Mouse (Mus musculus): ENCODE data around the gene Cdc42bpb. TPM values are rescaled to one million over a fixed set of nuclear protein-coding genes. Genes with fewer than 3 reads are reported as not detected.

Cdc42bpb gene
- polyA plus RNA-seq, 1 experiment from 2014 or later: 35.3 TPM

DNA sequence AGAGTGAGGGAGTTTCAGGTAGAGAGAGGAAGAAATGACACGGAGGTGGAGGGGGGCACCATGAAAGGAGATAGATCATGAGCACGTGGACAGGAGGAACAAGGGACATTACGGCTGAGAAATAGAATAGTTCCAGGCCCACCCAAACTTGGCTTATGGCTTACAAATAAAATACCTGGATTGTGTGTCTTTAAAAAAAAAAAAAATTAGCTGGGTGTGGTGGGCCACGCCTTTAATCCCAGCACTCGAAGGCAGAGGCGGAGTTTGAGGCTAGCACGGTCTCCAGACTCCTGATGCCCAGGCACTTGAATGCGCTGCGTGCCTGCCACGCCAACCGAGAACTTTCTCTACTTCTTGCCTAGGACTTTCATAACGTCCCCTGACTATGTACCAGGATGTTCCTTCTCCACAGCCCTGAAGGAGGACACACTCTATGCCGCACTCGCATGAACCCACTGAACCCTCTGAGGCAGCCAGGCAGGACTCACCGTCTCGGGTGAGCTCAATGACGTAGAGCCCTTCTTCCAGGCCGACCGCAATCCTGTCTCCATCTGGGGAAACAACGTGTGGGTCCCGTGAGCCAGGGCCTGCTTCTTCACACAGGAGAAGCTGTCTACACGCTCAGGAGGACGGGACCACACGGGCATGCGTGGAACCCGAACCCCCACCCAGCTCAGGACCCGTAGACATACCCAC lies 76.0 kb downstream of the Cdc42bpb start:
- Histone ChIP-seq H3K36me3 (ENCODE audit: control insufficient read depth, insufficient read depth, low read length) (peaks cover 63% of the 10 kb centered on the region), H3K27ac (ENCODE audit: low read depth, low read length) (no peak overlapping the region), H3K9ac (ENCODE audit: low read depth, low read length) (no peak overlapping the region), H3K4me2 (ENCODE audit: low read length) (no peak overlapping the region), H3K4me1 (ENCODE audit: control insufficient read depth, insufficient read depth, low read depth, low read length) (no peaks in the 10 kb centered on the region), H3K9me3 (ENCODE audit: control insufficient read depth, low read length) (no peaks in the 10 kb centered on the region), H3K27me3 (replicated peaks; ENCODE audit: control insufficient read depth, insufficient read depth, low read length) (no peaks in the 10 kb centered on the region), H3K4me3 (ENCODE audit: low read length) (no peak overlapping the region)
- WGBS: 94% methylated on average over 27 of the region's 27 CpGs
- no peak for ATAC-seq

DNA sequence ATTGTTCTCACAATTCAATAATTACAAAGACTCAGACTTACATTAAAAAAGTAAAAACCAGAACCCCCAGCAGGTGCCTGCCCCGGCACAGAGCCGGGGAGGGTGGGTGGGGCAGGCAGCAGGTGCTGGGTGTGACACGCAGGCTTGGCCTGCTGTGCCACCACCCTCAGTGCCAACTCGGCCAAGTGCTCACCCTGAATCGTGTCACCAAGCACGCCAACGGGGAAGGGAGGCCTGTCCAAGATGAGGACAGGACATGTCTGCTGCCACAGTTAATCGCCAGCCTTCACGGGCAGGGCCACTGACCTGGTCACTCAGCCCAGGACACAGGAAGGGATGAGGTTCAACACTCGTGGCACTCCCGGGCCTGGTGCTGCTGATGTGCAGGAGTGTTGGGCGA lies 84.5 kb downstream of the Cdc42bpb start:
- ATAC-seq: no peak

GRCm38 (mm10) chr12:111284532-111284931 lies 93.0 kb downstream of the Cdc42bpb start:
- 33% methylated on average over 10 of the region's 10 CpGs for WGBS
- Histone ChIP-seq H3K9me3 (ENCODE audit: control insufficient read depth, low read length) (no peaks in the 10 kb centered on the region), H3K4me1 (ENCODE audit: control insufficient read depth, insufficient read depth, low read depth, low read length) (no peaks in the 10 kb centered on the region; the same call in 1 of the 2 replicates), H3K4me2 (ENCODE audit: low read length) (peak overlapping the region; percentile 39), H3K27ac (ENCODE audit: low read depth, low read length) (no peak overlapping the region), H3K27me3 (replicated peaks; ENCODE audit: control insufficient read depth, insufficient read depth, low read length) (no peaks in the 10 kb centered on the region), H3K4me3 (ENCODE audit: low read length) (0 out of 2 replicates have a peak overlapping the region, but pooled peaks have one; percentile 3), H3K9ac (ENCODE audit: low read depth, low read length) (no peak overlapping the region), H3K36me3 (ENCODE audit: control insufficient read depth, insufficient read depth, low read length) (no peaks in the 10 kb centered on the region)
- ATAC-seq: no peak

More for the DNA sequence above, 84.5 kb downstream of the Cdc42bpb start:
- Histone ChIP-seq H3K4me3 (ENCODE audit: low read length) (no peak overlapping the region), H3K27ac (ENCODE audit: low read depth, low read length) (no peak overlapping the region), H3K36me3 (ENCODE audit: control insufficient read depth, insufficient read depth, low read length) (peaks cover 36% of the 10 kb centered on the region), H3K4me1 (ENCODE audit: control insufficient read depth, insufficient read depth, low read depth, low read length) (no peaks in the 10 kb centered on the region), H3K9me3 (ENCODE audit: control insufficient read depth, low read length) (no peaks in the 10 kb centered on the region), H3K9ac (ENCODE audit: low read depth, low read length) (no peak overlapping the region), H3K27me3 (replicated peaks; ENCODE audit: control insufficient read depth, insufficient read depth, low read length) (no peaks in the 10 kb centered on the region), H3K4me2 (ENCODE audit: low read length) (no peak overlapping the region)
- 95% methylated on average over 12 of the region's 12 CpGs for WGBS

GRCm38 (mm10) chr12:111283573-111283972 lies 93.9 kb downstream of the Cdc42bpb start:
- no peak overlapping the region for H3K9ac ChIP-seq (ENCODE audit: low read depth, low read length)
- H3K4me2 ChIP-seq (ENCODE audit: low read length): no peak overlapping the region
- H3K4me1 ChIP-seq (ENCODE audit: control insufficient read depth, insufficient read depth, low read depth, low read length): no peaks in the 10 kb centered on the region; the same call in 1 of the 2 replicates
- no peak overlapping the region for H3K4me3 ChIP-seq (ENCODE audit: low read length)
- 76% methylated on average over 4 of the region's 4 CpGs for WGBS
- H3K27ac ChIP-seq (ENCODE audit: low read depth, low read length): no peak overlapping the region
- H3K9me3 ChIP-seq (ENCODE audit: control insufficient read depth, low read length): no peaks in the 10 kb centered on the region
- H3K27me3 ChIP-seq (replicated peaks; ENCODE audit: control insufficient read depth, insufficient read depth, low read length): no peaks in the 10 kb centered on the region
- H3K36me3 ChIP-seq (ENCODE audit: control insufficient read depth, insufficient read depth, low read length): no peaks in the 10 kb centered on the region
- ATAC-seq: no peak

DNA sequence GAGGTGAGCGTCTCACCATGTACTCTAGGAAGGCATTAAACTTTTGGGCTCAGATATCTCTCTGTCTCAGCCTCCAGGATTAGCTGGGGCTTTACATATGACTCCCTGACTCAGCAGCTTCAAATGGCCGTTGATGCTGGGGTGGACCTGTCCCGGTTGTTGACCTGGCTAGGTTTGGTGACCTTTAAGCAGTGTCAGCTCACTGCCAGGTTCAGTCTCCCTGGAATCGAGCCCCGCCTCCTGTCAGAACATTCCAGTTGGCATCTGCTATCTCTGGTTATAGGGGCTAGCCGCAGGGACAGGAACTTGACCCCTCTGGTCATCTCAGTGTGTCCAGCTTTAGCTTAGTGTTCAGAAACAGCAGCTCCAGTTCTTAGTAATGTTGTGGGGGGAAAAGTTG lies 101.1 kb downstream of the Cdc42bpb start:
- Histone ChIP-seq H3K4me1 (ENCODE audit: control insufficient read depth, insufficient read depth, low read depth, low read length) (peaks cover 19% of the 10 kb centered on the region), H3K9me3 (ENCODE audit: control insufficient read depth, low read length) (no peaks in the 10 kb centered on the region; the same call in 1 of the 2 replicates), H3K9ac (ENCODE audit: low read depth, low read length) (no peak overlapping the region), H3K4me2 (ENCODE audit: low read length) (no peak overlapping the region; the same call in 1 of the 2 replicates), H3K27me3 (replicated peaks; ENCODE audit: control insufficient read depth, insufficient read depth, low read length) (peaks cover 47% of the 10 kb centered on the region), H3K27ac (ENCODE audit: low read depth, low read length) (no peak overlapping the region), H3K36me3 (ENCODE audit: control insufficient read depth, insufficient read depth, low read length) (no peaks in the 10 kb centered on the region), H3K4me3 (ENCODE audit: low read length) (no peak overlapping the region)
- WGBS: 52% methylated on average over 6 of the region's 6 CpGs
- no peak for ATAC-seq

GRCm38 (mm10) chr12:111275150-111275841 lies 102.2 kb downstream of the Cdc42bpb start:
- Histone ChIP-seq H3K9me3 (ENCODE audit: control insufficient read depth, low read length) (no peaks in the 10 kb centered on the region; the same call in 1 of the 2 replicates), H3K4me2 (ENCODE audit: low read length) (peak overlapping the region; percentile 88), H3K27me3 (replicated peaks; ENCODE audit: control insufficient read depth, insufficient read depth, low read length) (peaks cover 58% of the 10 kb centered on the region), H3K4me3 (ENCODE audit: low read length) (peak overlapping the region; percentile 49), H3K9ac (ENCODE audit: low read depth, low read length) (peak overlapping the region; percentile 52), H3K36me3 (ENCODE audit: control insufficient read depth, insufficient read depth, low read length) (no peaks in the 10 kb centered on the region), H3K27ac (ENCODE audit: low read depth, low read length) (no peak overlapping the region), H3K4me1 (ENCODE audit: control insufficient read depth, insufficient read depth, low read depth, low read length) (peaks cover 19% of the 10 kb centered on the region)
- 0 out of 2 replicates have a peak, but pooled peaks have one; percentile 35 for ATAC-seq
- 1% methylated on average over 52 of the region's 58 CpGs for WGBS

DNA sequence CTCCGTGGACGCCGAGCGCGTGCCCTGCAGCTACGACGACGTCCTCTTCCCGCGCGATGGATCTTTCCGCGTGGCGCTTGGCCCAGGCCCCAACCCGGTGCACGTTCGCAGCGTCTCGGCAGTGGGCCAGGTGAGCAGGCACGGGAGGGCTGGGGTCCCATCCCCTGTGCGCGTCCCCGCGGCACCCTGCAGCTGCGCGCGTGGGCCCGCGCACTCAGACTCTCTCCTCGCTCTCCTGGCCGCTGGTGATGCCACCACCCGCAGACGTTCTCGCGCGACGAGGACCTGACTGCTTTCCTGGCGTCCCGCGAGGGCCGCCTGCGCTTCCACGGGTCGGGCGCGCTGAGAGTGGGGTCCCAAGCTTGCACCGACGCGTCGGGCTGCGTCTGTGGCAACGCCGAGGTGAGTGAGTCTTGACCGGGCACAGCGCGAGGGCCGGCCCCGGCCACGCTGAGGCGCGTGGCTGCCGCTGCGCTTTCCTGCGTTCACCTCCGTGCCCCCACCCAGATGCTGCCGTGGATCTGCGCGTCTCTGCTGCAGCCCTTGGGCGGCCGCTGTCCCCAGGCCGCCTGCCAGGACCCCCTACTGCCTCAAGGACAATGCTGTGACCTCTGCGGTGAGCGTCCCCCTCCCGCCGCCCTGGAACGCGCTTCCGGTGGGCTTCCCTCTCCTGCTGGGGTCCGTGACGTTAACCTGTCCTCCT lies 102.9 kb downstream of the Cdc42bpb start:
- H3K9me3 ChIP-seq (ENCODE audit: control insufficient read depth, low read length): no peaks in the 10 kb centered on the region; the same call in 1 of the 2 replicates
- ATAC-seq: 0 out of 2 replicates have a peak, but pooled peaks have one; percentile 35
- H3K9ac ChIP-seq (ENCODE audit: low read depth, low read length): peak overlapping the region; percentile 52
- H3K27ac ChIP-seq (ENCODE audit: low read depth, low read length): no peak overlapping the region
- WGBS: 1% methylated on average over 76 of the region's 80 CpGs
- H3K27me3 ChIP-seq (replicated peaks; ENCODE audit: control insufficient read depth, insufficient read depth, low read length): peaks cover 65% of the 10 kb centered on the region
- no peaks in the 10 kb centered on the region for H3K36me3 ChIP-seq (ENCODE audit: control insufficient read depth, insufficient read depth, low read length)
- H3K4me2 ChIP-seq (ENCODE audit: low read length): peak overlapping the region; percentile 88
- H3K4me3 ChIP-seq (ENCODE audit: low read length): peak overlapping the region; percentile 49
- H3K4me1 ChIP-seq (ENCODE audit: control insufficient read depth, insufficient read depth, low read depth, low read length): peaks cover 19% of the 10 kb centered on the region

DNA sequence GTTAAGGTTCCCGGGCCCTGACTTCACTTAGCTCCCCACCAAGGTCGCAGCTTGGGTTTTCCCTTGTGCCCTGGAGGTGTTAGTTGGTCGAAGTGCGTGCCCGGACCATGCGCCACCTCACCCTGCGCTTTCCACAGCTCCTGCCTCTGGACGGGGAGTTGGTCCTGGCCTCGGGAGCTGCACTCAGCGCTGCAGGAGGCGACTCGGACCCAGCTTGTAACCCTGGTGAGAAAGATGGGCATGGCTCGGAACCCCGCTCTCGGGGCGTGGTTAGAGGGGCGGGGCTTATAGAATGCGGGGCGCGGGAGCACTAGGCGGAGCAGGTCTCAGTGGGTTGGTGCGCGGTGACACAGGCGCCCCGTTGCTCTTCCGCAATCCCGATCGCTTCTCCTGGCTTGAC lies 103.5 kb downstream of the Cdc42bpb start:
- Histone ChIP-seq H3K4me2 (ENCODE audit: low read length) (peak overlapping the region; percentile 88), H3K27ac (ENCODE audit: low read depth, low read length) (no peak overlapping the region), H3K9me3 (ENCODE audit: control insufficient read depth, low read length) (no peaks in the 10 kb centered on the region; the same call in 1 of the 2 replicates), H3K27me3 (replicated peaks; ENCODE audit: control insufficient read depth, insufficient read depth, low read length) (peaks cover 68% of the 10 kb centered on the region), H3K36me3 (ENCODE audit: control insufficient read depth, insufficient read depth, low read length) (no peaks in the 10 kb centered on the region), H3K4me3 (ENCODE audit: low read length) (peak overlapping the region; percentile 49), H3K4me1 (ENCODE audit: control insufficient read depth, insufficient read depth, low read depth, low read length) (peaks cover 19% of the 10 kb centered on the region), H3K9ac (ENCODE audit: low read depth, low read length) (peak overlapping the region; percentile 52)
- WGBS: 3% methylated on average over 28 of the region's 28 CpGs
- no peak for ATAC-seq

DNA sequence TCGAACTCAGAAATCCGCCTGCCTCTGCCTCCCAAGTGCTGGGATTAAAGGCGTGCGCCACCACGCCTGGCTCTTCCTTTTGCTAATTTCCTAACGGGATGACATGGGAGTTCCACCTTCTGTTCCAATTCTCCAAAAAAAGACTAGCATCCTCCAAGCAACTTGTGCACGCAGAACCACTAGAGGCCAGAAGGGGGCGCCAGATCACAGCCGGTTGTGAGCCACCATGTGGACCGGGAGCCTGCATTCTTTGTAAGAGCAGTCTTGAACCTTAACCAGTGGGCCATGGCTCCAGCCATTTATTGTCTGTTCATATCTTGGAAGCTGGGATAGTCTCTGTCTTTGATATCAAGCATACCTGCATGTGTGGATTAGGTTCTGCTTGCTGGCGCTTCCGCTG lies 105.1 kb downstream of the Cdc42bpb start:
- H3K27ac ChIP-seq (ENCODE audit: low read depth, low read length): no peak overlapping the region
- H3K9ac ChIP-seq (ENCODE audit: low read depth, low read length): no peak overlapping the region
- H3K27me3 ChIP-seq (replicated peaks; ENCODE audit: control insufficient read depth, insufficient read depth, low read length): peaks cover 68% of the 10 kb centered on the region
- 19% methylated on average over 12 of the region's 12 CpGs for WGBS
- ATAC-seq: no peak
- H3K4me2 ChIP-seq (ENCODE audit: low read length): no peak overlapping the region
- H3K9me3 ChIP-seq (ENCODE audit: control insufficient read depth, low read length): no peaks in the 10 kb centered on the region
- no peaks in the 10 kb centered on the region for H3K36me3 ChIP-seq (ENCODE audit: control insufficient read depth, insufficient read depth, low read length)
- peaks cover 19% of the 10 kb centered on the region for H3K4me1 ChIP-seq (ENCODE audit: control insufficient read depth, insufficient read depth, low read depth, low read length)
- no peak overlapping the region for H3K4me3 ChIP-seq (ENCODE audit: low read length)

Data from hindbrain, embryonic 16.5 days (tissue).